Mouse (Mus musculus) olfactory bulb, adult 2 months (tissue): Measurements from ENCODE around the gene Shisa2. TPM values are rescaled to one million over a fixed set of nuclear protein-coding genes. Genes with fewer than 3 reads are reported as not detected.

Experiments used
- H3K27ac ChIP-seq: fragments of 200-500 bp; 2 replicates; pipeline ENCODE4 v1.5.1; 2012; ENCODE audit warnings: low read depth, low read length; ENCODE audit not compliant: insufficient read depth
- H3K4me1 ChIP-seq: fragments of 200-500 bp; 2 replicates; pipeline ENCODE4 v1.6.1; 2012; ENCODE audit warnings: low read length; ENCODE audit not compliant: control insufficient read depth, insufficient read depth
- H3K4me3 ChIP-seq: fragments of 200-500 bp; 2 replicates; pipeline ENCODE4 v1.5.1; 2012; ENCODE audit warnings: mild to moderate bottlenecking, low read depth, low read length, moderate library complexity; ENCODE audit not compliant: insufficient read depth
- CTCF ChIP-seq: fragments of 200-500 bp; IDR thresholded peaks from 2 replicates; pipeline ENCODE4 v1.5.1; 2012; ENCODE audit warnings: low read depth, mild to moderate bottlenecking, low read length, moderate library complexity; ENCODE audit not compliant: insufficient read depth
- POLR2A ChIP-seq: fragments of 200-500 bp; IDR thresholded peaks from 2 replicates; pipeline ENCODE4 v1.6.1; 2012; ENCODE audit warnings: mild to moderate bottlenecking, low read depth, low read length, moderate library complexity; ENCODE audit not compliant: insufficient read depth
- WGBS: fragments of 180-500 bp; shearing (Covaris S2); methylation state at CpG from one replicate; pipeline ENCODE4 v1.1.7; 2018; 5-methylcytosine and 5-hydroxymethylcytosine counted together
- polyA plus RNA-seq: library from polyadenylated mRNA; stranded (reverse); fragments of >200 nt; gene quantifications from 2 replicates; pipeline ENCODE4 v1.2.4, GENCODE M21; 2012; ENCODE audit warnings: low replicate concordance; ENCODE audit not compliant: missing spikeins, insufficient read depth, insufficient read length

Shisa2 gene
- not detected in 2 replicates for polyA plus RNA-seq

DNA sequence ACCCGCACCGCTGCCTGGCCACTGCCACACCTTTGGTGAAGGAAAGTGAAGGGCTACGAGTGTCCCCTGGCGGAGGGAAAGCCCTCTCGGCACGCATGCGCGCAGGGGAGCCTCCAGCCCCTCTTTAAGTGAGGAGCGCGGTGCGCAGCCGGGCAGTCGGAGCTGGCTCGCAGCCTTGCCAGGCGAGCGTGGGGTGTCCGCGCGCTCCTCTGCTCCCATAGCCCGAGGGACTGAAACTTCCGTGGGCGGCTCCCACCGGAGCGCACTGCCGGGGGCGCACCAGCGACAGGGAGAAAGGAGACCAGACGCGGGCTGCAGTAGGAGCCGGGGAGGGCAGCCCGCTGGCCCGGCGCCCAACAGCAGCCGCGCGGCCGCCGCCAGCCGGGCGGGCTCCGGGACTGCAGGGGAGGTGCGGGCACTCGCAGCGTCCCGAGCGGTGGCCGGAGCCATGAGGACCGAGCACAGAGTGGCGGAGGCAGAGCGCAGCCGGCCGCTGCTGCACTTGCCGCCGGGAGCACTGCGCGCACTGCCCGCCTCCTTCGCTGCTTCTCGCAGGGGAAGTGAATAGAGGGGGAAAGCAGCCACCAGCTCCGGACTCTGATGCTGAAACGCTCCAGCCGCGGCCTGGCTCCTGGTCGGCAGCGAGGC is at the start of gene Shisa2:
Gene Shisa2, plus strand, starts transcription at position 151 of the 648 bp plus-strand sequence.
- under 1% methylated on average over 65 of the region's 65 CpGs for WGBS
- peak within 1 kb of the TSS; percentile 17; the same call in 1 of the 2 replicates for H3K27ac ChIP-seq
- H3K4me1 ChIP-seq, result peaks cover 16% of the 10 kb centered on the region
- peak; percentile 79 for TF ChIP-seq POLR2A
- TF ChIP-seq CTCF, result 0 out of 2 replicates have a peak, but pooled peaks have one; percentile 15
- peak within 1 kb of the TSS; percentile 66 for H3K4me3 ChIP-seq

- TF ChIP-seq POLR2A (no peak), CTCF (no peak)
- WGBS, result 88% methylated on average over 5 of the region's 5 CpGs
- no peak overlapping the region for H3K27ac ChIP-seq
- peaks cover 3% of the 10 kb centered on the region; the same call in 1 of the 2 replicates for H3K4me1 ChIP-seq
- H3K4me3 ChIP-seq, result no peak overlapping the region
Observed at GRCm38 (mm10) chr14:59576385-59576784, 48.7 kb upstream of the Shisa2 start.

DNA sequence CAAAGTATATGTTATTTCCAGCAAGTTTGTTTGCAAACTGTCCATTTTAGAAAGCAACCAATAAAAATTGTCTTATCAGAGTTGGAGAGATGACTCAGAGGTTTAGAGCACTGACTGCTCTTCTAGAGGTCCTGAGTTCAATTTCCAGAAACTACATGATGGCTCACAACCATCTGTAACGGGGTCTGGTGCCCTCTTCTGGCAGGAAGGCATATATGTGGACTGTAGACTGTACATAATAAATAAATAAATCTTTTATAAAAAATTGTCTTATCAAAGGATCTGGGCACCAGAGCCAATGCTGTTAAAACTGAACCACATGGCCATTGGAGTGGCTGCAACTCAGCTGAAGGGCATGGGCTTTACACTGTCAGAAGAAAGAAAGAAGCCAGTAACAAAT is 34.5 kb upstream of the Shisa2 start:
- Histone ChIP-seq H3K27ac (no peak overlapping the region), H3K4me3 (no peak overlapping the region), H3K4me1 (no peaks in the 10 kb centered on the region)
- 84% methylated on average over 1 of the region's 1 CpGs for WGBS
- TF ChIP-seq CTCF, result no peak
- TF ChIP-seq POLR2A, result no peak

- WGBS, result 71% methylated on average over 8 of the region's 8 CpGs
- no peak overlapping the region for H3K4me3 ChIP-seq
- TF ChIP-seq POLR2A (no peak), CTCF (no peak)
- no peak overlapping the region for H3K27ac ChIP-seq
- peaks cover 1% of the 10 kb centered on the region; the same call in 1 of the 2 replicates for H3K4me1 ChIP-seq
Observed at GRCm38 (mm10) chr14:59591901-59592300, 33.2 kb upstream of the Shisa2 start.

DNA sequence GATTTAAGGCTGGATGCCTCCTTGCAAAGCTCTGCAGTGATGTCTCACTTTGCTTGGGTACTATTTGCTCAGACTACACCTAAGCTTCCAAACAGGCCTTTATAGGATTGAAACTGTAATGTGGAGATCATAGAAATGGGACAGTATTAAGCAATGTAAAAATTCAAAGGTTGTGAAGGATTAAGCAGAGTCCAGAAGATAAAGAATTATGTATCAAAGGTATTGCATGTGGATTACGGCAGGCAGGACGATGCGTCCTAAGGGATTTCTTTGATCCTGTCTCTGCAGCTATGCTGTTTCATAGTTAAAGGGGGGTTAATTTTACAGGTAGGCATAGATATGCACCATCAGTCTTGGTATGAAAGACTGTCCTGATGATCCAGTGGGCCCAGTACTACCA is 32.5 kb upstream of the Shisa2 start:
- WGBS, result 98% methylated on average over 3 of the region's 3 CpGs
- no peak overlapping the region for H3K27ac ChIP-seq
- TF ChIP-seq POLR2A (no peak), CTCF (no peak)
- no peak overlapping the region for H3K4me3 ChIP-seq
- H3K4me1 ChIP-seq, result peaks cover 2% of the 10 kb centered on the region; the same call in 1 of the 2 replicates

GRCm38 (mm10) chr14:59594988-59595387 is 30.1 kb upstream of the Shisa2 start:
- 73% methylated on average over 3 of the region's 3 CpGs for whole genome bisulfite sequencing
- TF ChIP-seq POLR2A, result no peak
- Histone ChIP-seq H3K27ac (no peak overlapping the region), H3K4me3 (no peak overlapping the region), H3K4me1 (peaks cover 2% of the 10 kb centered on the region; the same call in 1 of the 2 replicates)

DNA sequence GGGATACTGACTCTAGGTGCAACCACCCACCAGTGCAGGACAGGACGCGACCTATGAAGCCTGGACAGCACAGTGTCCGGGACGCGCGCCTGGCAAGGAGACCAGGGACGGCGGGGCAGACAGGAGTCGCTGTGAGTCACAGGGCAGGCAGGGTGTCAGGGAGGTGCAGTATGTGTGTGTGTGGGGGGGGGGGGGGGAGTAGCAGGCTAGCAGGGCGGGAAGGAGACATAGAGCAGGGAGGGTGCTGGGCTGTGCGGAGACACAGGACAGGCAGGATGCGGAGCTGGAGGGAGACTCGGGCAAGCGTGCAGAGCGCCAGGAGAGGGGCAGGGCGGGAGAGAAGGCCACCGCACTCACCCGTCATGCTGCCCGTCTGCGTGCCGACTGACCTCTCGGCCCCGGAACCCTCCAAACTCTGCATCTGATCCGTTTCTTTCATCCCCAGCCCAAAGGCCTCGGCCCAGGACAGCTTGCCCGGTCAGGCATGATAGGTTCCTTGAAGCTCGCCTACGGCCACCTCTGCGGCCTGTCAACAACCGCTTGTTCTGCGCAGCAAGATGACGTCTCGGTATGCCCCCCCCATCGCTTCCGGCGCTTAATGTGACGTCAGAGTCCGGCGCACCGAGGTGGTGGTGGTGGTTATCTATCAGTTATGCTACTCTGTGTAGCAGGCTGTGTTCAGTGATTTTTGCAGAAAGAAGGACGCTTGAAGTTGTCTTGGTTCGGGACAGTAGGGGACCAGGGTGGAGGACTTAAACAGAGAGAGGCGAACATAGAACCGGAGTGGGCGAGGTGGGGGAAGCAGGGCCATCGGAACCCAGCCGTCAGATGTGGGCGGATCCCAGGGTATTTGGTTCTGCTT is 27.5 kb upstream of the Shisa2 start, which contains the start of gene Cdadc1:
Gene Cdadc1, minus strand, starts transcription at position 562 of the 862 bp plus-strand sequence.
- TF ChIP-seq CTCF (no peak), POLR2A (peak; percentile 77)
- Histone ChIP-seq H3K4me1 (peaks cover 2% of the 10 kb centered on the region; the same call in 1 of the 2 replicates), H3K4me3 (peak within 1 kb of the TSS; percentile 87), H3K27ac (peak within 1 kb of the TSS; percentile 74; the same call in 1 of the 2 replicates)
- WGBS, result under 1% methylated on average over 48 of the region's 48 CpGs

DNA sequence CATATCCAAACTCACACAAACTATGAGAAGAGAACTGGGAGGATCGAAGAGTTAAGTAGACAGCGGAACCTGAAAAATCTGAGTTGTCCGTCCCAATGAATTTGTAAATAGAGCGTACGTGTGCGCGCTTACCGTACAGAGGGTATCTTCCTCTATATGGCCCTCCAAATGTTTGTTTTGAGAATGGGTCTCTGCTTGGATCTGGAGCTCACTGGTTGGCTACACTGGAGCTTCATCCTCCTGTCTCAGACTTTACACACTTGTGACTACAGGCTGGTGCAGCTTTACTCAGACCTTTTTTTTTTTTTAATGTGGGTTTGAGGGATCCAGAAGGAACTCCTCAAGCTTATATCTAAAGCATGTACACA is 26.9 kb upstream of the Shisa2 start:
- Histone ChIP-seq H3K4me3 (peak overlapping the region; percentile 87), H3K4me1 (peaks cover 2% of the 10 kb centered on the region; the same call in 1 of the 2 replicates), H3K27ac (peak overlapping the region; percentile 74; the same call in 1 of the 2 replicates)
- WGBS, result 0% methylated on average over 8 of the region's 8 CpGs
- TF ChIP-seq POLR2A, result no peak
- no peak for TF ChIP-seq CTCF
